Mouse (Mus musculus) lung, adult 2 months (tissue): ENCODE measurements around the gene Col6a4. TPM values are rescaled to one million over a fixed set of nuclear protein-coding genes. Genes with fewer than 3 reads are reported as not detected.

Experiments used
- DNase-seq: peaks from one replicate; pipeline ENCODE4 v3.0.0; 2022
- H3K4me1 ChIP-seq: fragments of 200-500 bp; 2 replicates; pipeline ENCODE4 v1.6.1; 2011; ENCODE audit warnings: low read length; ENCODE audit not compliant: control insufficient read depth, insufficient read depth
- H3K4me3 ChIP-seq: fragments of 200-500 bp; replicated peaks from 2 replicates; pipeline ENCODE3; 2011; ENCODE audit warnings: low read depth, mild to moderate bottlenecking, control low read depth, low read length; ENCODE audit errors: extremely low read depth
- CTCF ChIP-seq: fragments of 200-500 bp; IDR thresholded peaks from 2 replicates; pipeline ENCODE4 v1.5.1; 2011; ENCODE audit warnings: mild to moderate bottlenecking, low read length, control low read depth; ENCODE audit not compliant: insufficient read depth
- POLR2A ChIP-seq: fragments of 200-500 bp; IDR thresholded peaks from 2 replicates; pipeline ENCODE4 v1.6.1; 2011; ENCODE audit warnings: low read depth, mild to moderate bottlenecking, control low read depth, low read length, borderline replicate concordance; ENCODE audit errors: extremely low read depth
- WGBS: fragments of 180-500 bp; shearing (Covaris S2); methylation state at CpG from one replicate; pipeline ENCODE4 v1.1.7; 2018; 5-methylcytosine and 5-hydroxymethylcytosine counted together
- polyA plus RNA-seq: library from polyadenylated mRNA; depleted of rRNA; stranded (reverse); fragments of >200 nt; gene quantifications from 2 replicates; pipeline ENCODE4 v1.2.3, GENCODE M21; 2012

Col6a4 gene
- polyA plus RNA-seq, 1 experiment, result 0.56 TPM

DNA sequence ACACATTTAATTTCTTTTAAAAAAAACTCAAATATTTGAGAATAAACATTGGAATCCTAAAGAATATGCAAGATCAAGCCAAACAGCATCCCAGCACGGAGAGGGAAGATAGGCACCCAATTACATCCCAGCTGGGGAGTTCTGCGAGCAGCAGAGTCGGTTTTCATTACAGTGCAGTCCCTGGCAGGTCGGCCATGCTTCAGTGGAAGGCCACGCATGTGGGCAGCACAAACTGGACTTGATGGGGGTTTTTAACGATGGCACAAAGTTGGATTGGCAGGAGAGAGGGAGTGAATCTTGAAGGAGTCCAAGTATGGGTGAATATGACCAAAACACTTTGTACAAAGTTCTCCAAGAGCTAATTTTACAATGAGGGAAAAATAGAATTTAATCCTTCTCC lies 106.5 kb downstream of the Col6a4 start:
- 71% methylated on average over 6 of the region's 6 CpGs for WGBS

DNA sequence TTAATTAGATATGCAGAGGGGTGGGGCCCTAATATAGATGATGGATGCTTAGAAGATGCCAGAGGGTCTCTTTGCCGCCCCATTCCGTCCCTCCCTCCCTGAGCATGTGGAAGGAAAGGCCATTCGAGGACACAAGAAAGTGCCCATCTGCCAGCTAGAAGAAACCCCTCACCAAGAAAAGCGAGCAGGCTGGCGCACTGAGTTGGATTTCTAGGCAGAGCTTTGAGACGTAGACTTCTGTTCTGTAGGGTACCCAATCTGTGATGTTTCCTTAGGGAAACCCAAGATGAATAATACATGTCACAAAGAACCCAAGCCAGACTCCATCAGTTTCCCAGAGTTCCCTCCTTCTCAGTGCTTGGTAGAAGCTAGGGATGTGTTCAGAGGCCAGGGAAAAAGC lies 107.1 kb downstream of the Col6a4 start:
- TF ChIP-seq POLR2A (no peak), CTCF (no peak)
- WGBS, result 84% methylated on average over 6 of the region's 6 CpGs
- H3K4me1 ChIP-seq, result no peaks in the 10 kb centered on the region
- H3K4me3 ChIP-seq, result no peak overlapping the region
- no peak for DNase-seq

More for the DNA sequence above, 106.5 kb downstream of the Col6a4 start:
- no peak for DNase-seq
- TF ChIP-seq POLR2A (no peak), CTCF (no peak)
- Histone ChIP-seq H3K4me1 (no peaks in the 10 kb centered on the region), H3K4me3 (no peak overlapping the region)

DNA sequence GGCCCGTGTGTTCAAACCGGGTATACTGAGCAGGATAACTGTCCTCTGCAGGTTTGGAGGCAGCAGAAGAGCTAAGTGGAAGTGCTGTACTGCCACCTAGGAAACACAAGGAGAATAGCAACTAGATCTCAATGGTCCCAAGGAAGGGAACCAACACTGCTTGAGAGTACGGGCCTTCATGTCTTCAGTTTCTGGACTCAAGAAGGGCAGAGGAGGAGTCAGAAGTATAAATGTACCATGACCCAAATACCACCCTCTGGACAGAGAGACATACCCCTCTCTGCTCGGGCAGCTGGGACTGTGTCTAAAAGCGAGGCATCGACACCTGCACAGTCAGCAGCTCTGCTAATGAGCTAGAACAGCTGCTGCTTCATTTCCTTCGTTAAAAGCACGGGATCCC lies 108.5 kb downstream of the Col6a4 start:
- H3K4me3 ChIP-seq, result no peak overlapping the region
- H3K4me1 ChIP-seq, result no peaks in the 10 kb centered on the region
- DNase-seq, result no peak
- TF ChIP-seq POLR2A, result no peak
- 0 out of 2 replicates have a peak, but pooled peaks have one; percentile 7 for TF ChIP-seq CTCF
- WGBS, result 52% methylated on average over 8 of the region's 8 CpGs

DNA sequence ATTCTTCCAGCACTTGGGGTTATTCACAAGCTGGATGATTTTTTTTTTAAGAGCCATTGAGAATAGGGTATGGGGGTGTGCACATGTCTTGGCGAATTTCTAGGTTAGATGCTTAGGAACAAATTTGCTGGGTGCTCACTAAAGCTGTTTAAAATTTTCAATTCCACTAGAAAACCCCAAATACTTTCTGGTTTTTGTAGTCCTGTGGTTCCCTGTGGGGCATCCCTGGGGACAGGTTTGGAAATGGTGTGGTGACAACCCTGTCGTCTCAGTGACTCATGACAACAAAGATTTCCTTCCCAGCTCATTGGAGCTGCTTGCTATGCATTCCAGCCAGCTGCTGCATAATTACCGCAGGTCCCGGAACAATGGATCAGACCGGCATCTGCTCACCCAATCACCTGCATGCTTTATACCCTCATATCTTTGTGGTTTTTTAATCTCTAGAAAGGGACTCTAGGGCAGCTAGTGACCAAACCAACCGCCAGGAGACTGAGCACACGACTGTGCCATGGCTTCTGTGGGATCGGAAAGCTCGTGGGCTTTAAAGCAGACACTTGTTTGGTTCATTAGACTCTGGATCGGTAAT lies 111.6 kb downstream of the Col6a4 start:
- WGBS, result 40% methylated on average over 10 of the region's 10 CpGs
- H3K4me3 ChIP-seq, result no peak overlapping the region
- DNase-seq, result no peak
- no peaks in the 10 kb centered on the region for H3K4me1 ChIP-seq
- TF ChIP-seq POLR2A (no peak), CTCF (no peak)

DNA sequence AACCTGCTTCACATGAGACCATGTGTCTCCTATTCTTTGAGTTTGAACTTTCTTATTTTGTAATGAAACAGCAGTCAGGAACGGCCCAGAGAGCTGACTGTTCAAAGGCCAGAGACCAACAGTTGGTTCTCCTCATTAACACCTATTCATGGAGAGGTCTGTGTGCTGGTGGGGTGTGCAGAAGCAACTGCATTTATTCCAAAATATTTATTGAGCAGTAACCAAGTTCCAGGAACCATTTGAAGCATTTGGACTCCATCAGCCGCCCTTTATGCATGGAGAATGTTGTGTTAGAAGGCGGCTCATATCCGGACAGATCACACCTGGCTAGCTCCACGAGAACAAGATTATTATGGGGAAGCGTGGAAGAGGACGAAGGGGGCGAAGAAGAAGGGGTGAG lies 118.1 kb downstream of the Col6a4 start:
- WGBS, result 79% methylated on average over 8 of the region's 8 CpGs
- Histone ChIP-seq H3K4me1 (no peaks in the 10 kb centered on the region), H3K4me3 (no peak overlapping the region)
- no peak for DNase-seq
- TF ChIP-seq POLR2A, result no peak
- no peak for TF ChIP-seq CTCF

DNA sequence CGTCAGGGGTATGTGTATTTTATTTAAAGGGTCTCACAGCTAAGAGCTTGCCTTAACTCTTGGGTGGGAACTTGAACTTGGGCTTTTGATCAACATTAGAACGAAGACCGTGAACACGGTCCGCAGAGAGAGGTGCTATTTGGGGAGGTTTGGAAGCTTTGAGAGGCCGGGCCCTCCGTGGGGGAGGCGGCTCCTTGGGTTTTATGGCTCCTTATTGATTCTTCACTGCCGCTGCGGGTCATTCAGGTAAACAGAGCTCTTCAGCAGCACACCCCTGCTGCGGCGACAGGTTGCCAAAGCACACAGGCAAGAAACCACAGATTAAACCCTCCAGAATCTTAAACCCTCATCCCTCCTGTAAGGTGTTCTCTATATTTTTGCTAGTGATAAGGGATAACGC lies 119.7 kb downstream of the Col6a4 start:
- no peaks in the 10 kb centered on the region for H3K4me1 ChIP-seq
- H3K4me3 ChIP-seq, result no peak overlapping the region
- TF ChIP-seq CTCF (no peak), POLR2A (no peak)
- 25% methylated on average over 13 of the region's 13 CpGs for WGBS
- no peak for DNase-seq

DNA sequence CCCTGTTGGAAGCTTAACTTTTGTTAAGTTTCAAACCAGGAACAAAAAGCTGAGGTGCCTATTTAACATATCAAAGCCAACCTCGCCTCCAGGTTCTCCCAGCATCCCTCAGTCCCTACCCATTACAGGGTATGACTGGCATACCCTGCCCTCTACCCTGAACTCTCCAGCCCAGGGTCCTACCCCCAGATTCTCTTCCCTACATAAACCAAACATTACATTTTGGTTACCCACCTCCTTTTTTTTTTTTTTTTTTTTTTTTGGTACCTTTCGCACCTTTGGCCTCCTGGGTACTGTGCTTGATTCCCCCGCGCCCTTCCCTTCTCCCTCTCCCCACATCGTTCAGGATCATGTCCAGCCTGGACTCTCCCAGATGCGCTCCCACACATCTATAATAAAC lies 120.3 kb downstream of the Col6a4 start:
- DNase-seq, result no peak
- no peak for TF ChIP-seq CTCF
- TF ChIP-seq POLR2A, result no peak
- Histone ChIP-seq H3K4me1 (no peaks in the 10 kb centered on the region), H3K4me3 (no peak overlapping the region)
- 56% methylated on average over 6 of the region's 6 CpGs for WGBS

DNA sequence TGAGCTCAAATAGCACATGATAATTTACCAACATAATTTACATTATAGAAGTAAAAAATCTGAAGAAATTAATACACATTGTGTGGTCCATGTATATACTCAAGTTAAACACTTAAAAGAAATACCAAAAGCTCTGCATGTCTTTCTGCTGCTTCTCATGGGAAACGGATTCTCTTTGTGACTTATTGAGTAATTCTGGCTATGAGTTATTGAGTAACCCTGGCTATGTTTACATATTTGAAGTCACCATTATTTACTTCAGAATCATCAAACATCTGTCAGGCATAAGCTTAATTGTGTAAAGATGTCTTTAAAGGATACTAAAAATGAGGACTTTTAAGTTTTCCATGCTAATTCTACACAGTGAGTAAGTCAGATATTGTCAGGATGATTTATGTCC lies 122.8 kb downstream of the Col6a4 start:
- WGBS, result 55% methylated on average over 1 of the region's 1 CpGs
- TF ChIP-seq CTCF (no peak), POLR2A (no peak)
- Histone ChIP-seq H3K4me1 (no peaks in the 10 kb centered on the region), H3K4me3 (no peak overlapping the region)
- no peak for DNase-seq

DNA sequence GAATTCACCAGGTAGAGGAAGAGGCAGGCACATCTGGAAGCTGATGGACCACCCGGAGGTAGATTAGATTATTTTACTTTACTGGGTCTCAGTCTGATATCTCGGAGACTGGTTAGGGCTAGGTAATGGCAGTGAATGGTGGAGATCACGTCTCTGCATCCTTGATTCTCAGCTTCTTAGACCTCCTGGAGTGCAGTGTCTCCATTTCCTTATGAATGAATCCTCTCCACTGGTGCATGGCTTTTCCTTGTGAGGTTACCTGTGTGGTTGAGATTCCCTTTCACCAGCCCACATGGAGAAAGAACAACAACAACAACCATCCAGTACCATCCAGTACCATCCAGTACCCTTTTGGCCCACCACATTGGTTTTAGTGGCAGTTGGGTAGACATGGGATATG lies 124.6 kb downstream of the Col6a4 start:
- WGBS, result 94% methylated on average over 3 of the region's 3 CpGs

DNA sequence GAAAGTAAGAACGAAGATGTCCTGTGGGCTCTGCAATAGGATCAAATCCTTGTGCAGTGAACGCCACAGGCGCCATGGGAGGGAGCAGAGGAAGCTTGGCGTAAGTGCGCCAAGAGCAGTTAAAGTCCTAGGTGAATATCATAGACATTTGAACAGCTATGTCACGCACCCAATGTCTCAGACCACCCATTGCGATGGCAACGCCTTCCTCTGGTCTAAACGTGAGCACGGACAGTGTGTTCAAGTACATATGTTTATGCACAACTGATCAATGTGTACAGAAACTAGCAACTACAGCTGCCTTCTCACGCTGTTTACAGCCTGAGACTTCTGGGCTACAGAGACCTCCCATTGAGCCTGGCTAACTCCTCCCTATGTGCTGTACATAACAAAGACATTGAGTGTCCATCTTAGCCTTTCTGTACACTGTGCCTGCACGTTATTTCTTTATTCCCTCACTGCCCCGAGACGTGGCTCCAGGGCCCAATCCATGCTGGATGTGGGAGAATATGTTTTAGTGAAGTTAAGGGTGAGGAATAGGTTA lies 125.2 kb downstream of the Col6a4 start:
- 88% methylated on average over 14 of the region's 14 CpGs for WGBS

More for the DNA sequence above, 124.6 kb downstream of the Col6a4 start:
- no peak for DNase-seq
- TF ChIP-seq CTCF, result no peak
- no peak for TF ChIP-seq POLR2A
- H3K4me1 ChIP-seq, result no peaks in the 10 kb centered on the region
- no peak overlapping the region for H3K4me3 ChIP-seq

DNA sequence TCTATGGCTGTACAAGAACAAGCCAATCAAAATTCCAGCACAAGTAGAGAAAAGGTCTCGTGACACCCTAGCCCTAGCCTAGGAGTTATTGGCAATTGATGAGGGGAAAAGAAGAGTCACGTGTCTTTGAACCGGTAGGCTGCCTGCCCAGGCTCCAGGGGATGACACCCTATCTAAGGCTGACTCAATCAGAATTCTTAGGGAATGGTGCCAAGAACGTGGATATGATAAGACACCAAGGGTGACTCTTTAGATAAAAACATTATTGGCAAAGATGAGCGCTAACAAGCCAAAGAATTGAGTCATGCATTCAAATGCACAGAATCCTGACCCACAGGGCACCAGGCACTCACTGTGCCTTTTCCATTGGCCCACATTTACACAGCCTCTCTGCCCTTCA lies 125.7 kb downstream of the Col6a4 start:
- no peak overlapping the region for H3K4me3 ChIP-seq
- 68% methylated on average over 5 of the region's 5 CpGs for WGBS
- no peak for DNase-seq
- H3K4me1 ChIP-seq, result no peaks in the 10 kb centered on the region
- no peak for TF ChIP-seq POLR2A
- no peak for TF ChIP-seq CTCF

More for the DNA sequence above, 125.2 kb downstream of the Col6a4 start:
- DNase-seq, result no peak
- no peaks in the 10 kb centered on the region for H3K4me1 ChIP-seq
- H3K4me3 ChIP-seq, result no peak overlapping the region
- TF ChIP-seq POLR2A (no peak), CTCF (no peak)
